Mouse (Mus musculus): Measurements from ENCODE around the gene Grip1.

Grip1 gene

DNA sequence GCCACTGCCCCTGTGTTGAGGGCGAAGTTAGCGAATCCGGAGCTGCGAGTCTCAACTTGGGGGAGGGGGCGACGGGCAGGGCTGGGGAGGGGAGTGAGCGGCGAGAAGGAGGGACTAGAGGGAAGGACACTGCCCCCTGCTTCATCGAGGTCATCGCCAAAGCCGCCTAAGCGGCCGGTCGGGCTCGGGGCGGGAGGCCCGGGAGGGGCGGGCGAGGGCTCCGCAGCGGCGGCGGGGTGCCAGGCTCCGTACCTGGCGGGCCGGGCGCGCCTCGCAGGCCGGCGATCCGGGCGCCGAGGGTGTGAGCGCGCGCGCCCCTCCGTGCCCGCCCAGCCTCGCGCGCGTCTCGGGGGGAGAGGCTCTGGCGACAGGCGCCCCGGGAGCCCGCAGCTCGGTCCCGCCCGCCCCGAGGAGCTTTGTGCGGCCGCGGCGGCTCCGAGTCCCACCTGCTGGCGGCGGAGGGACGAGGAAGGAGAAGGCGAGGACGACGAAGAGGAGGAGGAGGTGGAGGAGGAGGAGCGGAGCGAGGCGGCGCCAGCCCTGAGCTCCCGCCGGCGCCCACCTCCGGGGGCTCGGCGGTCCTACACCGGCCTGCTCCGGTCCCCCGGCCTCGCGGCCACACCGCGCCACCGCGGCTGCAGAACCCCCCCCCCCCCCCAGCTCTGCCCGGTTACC lies at the start of gene Grip1:
Grip1 (plus strand) TSS at position 400 of the 675 bp plus-strand sequence.
- DNase-seq (ENCODE audit: low spot score in 2 of 2), result no peak

DNA sequence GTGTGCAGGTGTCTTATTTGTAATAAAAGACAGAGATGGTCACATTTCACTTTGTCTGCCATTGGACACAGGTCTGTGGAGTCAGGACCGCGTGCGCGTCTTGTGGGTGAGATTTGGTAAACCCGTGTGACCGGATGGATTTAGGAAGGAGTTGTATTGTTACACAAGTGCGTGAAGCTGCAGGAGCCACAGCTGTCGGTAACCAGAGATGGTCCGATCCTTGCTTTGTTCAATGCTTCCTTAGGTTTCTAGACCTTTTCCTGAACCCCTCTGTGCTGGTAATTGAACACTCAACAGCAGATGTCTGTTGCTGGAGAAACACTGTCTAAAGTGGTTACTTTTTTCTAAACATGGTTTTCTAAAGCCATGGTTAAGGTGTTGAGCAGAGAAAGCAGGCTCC lies 48.5 kb upstream of the Grip1 start:
- DNase-seq (ENCODE audit: low spot score in 2 of 2), result no peak

DNA sequence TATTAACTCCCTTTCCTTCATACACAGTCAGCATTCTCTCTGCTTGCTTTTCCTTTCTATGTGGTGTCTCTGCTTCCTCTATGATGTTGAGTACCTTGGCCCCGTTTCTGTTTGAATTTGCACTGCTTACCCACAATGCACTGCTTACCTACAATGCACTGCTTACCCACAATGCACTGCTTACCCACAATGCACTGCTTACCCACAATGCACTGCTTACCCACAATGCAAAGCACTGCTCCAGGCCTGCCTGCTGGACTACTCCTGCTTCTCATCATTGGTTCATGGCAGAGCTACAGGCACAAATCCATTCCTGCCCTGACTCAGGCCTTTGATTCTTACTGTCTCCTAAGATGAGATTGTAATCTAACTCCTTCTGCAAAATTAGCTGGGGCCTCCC lies 48.0 kb upstream of the Grip1 start:
- no peak for DNase-seq (ENCODE audit: low spot score in 2 of 2)

DNA sequence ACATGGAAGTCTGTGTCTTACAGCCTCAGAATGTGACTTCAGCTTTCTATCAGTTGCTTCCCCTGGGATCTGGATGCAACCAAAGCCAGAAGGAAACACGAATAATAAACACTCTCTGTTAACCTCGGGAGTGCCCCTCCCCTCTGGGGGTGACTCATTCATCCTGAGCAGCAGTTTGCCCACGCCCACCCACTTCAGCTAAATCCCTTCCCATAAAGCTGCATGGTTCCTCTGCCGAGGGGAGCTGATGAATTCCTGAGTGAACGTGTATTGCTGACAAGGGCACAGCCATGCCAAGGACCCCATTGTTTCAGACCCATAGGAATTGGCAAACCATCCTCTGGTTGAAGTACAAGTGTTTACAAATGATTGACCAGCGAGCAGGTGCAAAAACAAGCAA lies 45.3 kb upstream of the Grip1 start:
- DNase-seq (ENCODE audit: low spot score in 2 of 2), result peak; percentile 9 to 14

DNA sequence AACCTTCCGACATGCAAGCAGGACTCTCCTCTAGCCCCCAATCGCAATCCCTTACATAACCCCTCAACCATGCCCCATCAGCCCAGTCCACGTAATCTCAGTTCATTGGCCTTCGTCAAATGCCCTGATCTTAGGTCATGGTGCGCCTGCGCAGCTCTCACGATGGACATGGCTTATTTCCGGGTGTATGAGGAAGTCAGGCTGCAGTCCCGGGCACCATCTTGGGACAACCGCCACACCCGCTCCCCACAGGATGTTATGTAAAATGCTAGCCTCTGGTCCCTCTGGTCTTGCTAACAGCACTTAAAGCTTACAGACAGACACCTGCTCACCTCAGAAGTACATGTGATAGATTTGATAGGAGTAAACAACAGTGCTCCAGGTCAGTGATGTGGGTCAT lies 40.4 kb upstream of the Grip1 start:
- no peak for DNase-seq (ENCODE audit: low spot score in 2 of 2)

DNA sequence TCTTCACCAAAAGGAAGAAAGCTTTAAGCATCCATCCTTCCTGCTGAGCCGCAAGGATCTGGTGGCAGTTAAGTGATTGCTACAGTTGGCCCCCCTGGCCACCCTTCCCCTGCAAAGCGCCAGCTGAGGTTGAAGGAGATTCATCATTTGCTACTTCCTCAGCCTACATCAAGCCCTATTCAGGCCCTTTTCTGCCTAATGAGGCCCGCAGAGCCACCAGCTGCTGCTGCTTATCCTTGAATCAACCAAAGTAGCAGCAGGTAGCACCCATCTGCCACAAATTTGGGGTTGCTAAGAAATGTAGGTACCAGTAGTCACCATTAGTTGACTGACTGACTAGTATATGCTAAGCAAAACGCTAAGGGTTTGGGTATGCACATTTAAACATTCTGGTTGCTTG lies 38.5 kb upstream of the Grip1 start:
- DNase-seq (ENCODE audit: low spot score in 2 of 2), result no peak

DNA sequence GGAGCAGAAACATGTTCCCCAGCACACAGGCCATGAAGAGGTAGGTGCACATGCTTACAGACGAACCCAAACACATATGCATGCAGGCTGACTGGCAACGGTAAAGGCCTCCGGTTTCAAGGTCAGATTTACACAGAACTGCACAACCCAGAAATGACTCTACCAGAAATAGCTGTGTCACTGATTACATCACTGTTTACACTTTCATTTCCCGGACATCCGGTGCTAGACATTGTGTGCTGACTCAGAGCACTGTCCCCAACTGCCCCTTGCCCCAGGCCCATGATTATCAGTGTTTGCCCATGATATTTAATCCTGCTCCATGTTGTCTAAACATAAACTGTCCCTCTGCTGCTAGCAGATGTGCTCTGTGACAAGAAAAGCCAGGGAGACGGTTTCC lies 32.2 kb upstream of the Grip1 start:
- DNase-seq (ENCODE audit: low spot score in 2 of 2), result no peak

DNA sequence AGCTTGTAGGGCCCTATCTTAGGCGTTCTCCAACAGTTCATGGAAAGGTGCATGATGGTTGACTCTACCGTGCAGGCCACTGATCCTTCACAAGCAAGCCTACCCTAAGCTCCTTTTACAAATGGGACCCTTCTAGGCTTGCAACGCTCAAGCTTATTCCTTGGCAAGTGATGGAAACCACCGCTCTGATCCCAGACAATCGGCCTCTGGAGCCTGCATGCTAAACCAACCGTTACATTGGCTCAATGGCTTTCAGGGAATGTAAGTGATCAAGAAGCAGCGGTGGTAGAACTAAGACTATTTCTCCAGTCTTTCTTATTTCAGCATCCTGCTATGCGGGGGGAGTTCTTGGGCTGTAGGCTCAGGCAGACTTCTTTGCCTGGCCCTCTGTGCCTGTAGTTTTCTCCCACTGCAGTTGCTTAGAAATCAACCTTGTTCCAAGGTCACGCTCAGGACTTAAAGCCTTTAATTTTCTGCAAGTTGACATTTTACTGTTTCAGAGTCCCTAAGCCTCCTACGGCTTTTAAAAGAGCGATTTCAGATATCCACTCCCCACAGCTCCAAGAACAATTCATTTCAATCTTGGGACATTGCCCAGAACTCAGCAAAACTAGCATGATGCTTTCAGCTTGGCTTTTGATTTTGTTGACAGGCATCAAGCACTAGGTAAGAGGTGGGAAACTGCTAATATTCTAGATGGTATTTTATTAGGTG lies 29.7 kb upstream of the Grip1 start:
- no peak for DNase-seq (ENCODE audit: low spot score in 2 of 2)

DNA sequence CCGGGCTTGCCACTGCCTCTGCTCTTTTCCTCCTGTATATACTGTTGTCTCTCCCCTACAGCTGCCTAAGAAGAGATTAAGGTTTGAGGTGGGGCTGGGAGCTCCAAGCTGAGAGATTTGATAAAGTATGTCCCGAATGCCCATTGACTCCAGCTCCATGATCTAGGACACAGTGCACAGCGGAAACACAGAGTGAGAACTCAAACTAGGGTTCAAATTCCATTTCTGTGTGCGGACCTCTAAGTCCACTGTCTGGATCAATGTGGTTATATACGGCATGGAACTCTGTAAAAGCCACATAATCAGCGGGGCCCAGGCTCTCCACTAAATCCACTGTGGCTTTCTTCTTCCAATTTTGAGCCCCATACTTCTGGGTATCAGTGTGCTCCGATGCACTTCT lies 26.0 kb upstream of the Grip1 start:
- no peak for DNase-seq (ENCODE audit: low spot score in 2 of 2)

DNA sequence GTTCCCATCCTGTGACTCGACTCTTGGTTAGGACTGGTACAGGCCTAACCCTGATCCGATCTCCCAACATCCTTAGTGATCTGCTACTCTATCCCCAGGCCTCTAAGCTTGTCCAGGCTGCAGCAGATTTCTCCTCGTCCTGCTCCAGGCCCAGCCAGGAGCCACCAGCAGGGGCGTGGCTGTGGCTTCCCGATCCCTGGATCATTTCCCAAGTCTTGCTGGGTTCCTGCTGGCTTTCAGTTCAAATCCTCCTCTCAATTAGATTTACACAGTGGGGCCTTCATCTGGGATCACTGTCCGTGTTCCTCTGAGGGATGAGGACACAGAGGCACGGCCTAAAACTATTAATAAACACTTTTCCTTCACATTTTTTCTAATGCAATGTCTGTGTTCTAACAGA lies 25.5 kb upstream of the Grip1 start:
- DNase-seq (ENCODE audit: low spot score in 2 of 2), result no peak

DNA sequence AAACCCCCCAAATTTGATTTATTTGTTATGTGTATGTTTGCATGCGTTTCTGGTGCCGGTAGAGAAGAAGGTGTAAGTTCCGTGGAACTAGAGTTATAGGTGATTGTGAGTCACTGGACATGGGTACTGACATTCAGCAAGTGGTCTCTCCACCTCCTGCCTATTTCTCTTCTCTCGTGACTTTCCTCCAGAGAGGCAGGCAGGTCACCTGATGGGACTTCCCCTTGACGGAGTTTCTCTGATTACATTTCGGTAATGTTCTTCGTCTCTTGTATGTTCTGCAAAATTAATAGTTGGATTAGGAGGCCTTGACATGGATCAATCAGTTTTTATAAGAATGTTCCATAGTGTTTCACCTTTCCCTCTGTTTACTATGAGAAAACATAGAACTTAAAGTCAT lies 23.4 kb upstream of the Grip1 start:
- DNase-seq (ENCODE audit: low spot score in 2 of 2), result no peak

DNA sequence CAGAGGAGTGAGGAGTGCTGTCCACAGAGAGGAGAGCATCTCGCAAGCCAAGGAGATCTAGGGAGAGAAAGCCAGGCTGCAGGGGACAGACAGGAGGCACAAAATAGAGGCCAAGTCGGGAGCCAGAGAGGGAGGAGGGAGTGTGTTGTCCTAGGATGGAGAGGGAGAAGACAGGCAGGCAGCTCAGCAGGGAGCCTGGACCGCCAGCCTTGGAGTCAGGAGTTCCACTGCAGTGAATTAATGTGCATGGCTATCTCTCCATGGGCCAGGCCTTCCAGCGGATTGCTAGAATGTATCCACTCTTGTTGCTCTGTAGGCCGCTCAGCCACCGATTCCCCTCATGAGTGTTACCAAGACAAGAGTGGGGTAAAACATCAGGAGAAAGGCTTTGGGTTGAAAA lies 21.8 kb upstream of the Grip1 start:
- DNase-seq (ENCODE audit: low spot score in 2 of 2), result no peak

DNA sequence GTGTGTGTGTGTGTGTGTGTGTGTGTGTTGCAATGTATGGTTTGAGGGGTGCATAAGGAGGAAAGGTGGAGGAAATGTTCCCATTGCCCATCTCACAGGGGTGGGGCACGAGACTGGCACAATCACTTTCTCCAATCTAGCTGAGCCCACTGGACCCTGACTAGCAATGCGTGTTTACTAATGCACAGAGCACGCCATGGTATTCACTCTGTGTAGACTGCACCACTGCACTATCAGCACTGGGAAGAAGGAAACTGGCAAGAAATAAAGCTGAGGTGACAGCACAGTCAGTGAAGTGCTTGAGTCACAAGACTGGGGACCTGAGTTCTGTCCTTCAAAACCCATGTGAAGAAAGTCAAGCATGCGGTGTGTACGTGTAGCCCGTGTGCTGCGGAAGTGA lies 17.8 kb upstream of the Grip1 start:
- no peak for DNase-seq (ENCODE audit: low spot score in 2 of 2)

DNA sequence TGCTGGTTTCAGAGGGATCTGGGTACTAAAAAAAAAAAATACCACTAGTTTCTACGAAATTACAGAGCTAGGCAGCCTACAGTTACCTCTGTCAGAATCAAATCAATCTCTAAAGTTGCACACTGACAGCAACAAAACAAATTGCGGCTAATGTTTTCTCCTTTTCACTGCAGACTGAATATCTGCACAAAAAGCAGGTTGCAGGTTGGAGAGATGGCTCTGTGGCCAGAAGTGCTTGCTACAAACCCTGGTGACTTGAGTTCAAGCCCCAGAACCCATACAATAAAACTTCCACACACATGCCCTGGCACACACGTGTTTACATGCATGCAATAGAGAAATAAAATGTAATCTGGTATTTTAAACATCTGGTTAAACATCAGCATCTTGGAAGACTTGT lies 16.3 kb upstream of the Grip1 start:
- DNase-seq (ENCODE audit: low spot score in 2 of 2), result no peak

DNA sequence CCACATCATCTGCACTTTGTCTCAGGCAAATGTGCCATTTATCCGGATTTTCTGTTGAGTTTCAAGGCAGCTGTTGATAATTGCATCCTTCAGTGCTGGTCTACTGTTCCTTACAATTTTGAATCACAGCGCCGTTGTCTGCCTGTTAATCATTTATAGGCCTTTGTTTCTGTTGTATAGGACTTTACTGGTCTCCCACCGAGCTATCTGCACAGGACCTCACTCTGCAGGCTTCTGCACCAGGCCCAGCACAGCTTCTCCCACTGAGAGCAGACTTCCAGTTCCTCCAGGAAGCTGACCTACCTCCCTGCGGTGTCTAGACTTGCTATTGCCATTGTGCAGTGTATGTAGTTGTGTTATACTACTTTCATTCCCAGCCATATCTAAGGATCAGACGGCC lies 11.9 kb upstream of the Grip1 start:
- no peak for DNase-seq (ENCODE audit: low spot score in 2 of 2)

DNA sequence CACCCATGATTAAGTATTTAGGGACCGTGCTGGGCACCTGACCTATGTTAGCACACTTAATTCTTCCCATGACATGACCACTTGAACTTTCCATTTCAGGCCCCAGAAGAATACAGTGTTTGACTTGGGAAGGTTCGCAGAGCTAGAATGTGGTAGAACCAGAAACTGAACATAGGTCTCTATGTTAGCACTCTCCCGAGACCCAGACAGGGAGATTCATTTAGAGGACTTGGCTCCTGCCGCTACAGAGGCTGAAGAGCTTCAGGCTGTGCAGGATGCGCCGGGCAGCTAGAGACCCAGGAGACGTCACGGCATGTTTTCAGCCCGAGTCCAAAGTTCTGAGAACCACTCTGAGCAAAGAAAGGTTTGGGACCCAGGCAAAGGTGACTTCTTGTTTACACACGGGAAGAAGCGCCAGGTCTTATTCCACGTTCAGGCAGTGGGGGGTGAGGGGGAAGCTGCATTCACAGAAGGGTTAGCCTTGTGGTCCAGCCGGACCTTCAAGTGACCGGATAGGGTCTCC lies 6.2 kb upstream of the Grip1 start:
- no peak for DNase-seq (ENCODE audit: low spot score in 2 of 2)

DNA sequence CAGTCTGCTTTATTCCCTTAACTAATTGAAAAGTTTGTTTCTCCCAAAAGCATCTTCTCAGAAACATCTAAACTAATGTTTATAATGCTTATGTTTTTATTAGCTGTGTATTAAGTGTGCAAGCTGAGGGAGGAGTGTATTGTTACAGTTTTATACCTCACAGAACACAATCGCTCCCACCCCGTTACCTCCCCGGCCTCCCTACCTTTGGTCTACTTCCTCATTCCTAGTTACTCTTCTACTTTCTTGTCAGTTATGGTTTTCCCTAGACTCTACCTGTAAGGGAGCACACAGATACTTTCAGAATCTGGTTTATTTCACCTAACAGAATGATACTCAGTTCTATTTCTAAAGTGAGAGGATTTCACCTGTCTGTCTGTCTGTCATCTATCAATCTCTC lies 5.7 kb upstream of the Grip1 start:
- DNase-seq (ENCODE audit: low spot score in 2 of 2), result no peak

DNA sequence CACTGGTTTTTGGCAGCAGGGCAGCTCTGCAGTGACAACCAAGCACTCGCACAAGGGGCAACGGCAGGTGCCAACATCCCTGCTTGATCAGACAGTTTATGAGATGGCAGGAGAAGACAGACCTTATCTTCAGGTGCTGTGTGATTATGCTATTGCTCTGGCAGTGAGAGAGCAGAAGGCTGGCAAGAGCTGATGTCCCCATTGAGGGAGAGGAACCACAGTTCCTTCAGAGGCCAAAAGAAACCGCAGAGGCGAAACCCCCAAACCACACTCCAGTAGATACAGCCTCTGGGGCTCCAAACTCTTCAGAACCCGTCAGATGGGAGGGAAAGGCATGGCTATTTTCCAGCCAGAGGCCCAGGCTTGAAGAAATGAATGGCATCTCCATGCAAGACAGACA lies 932 bp upstream of the Grip1 start:
- DNase-seq (ENCODE audit: low spot score in 2 of 2), result no peak

DNA sequence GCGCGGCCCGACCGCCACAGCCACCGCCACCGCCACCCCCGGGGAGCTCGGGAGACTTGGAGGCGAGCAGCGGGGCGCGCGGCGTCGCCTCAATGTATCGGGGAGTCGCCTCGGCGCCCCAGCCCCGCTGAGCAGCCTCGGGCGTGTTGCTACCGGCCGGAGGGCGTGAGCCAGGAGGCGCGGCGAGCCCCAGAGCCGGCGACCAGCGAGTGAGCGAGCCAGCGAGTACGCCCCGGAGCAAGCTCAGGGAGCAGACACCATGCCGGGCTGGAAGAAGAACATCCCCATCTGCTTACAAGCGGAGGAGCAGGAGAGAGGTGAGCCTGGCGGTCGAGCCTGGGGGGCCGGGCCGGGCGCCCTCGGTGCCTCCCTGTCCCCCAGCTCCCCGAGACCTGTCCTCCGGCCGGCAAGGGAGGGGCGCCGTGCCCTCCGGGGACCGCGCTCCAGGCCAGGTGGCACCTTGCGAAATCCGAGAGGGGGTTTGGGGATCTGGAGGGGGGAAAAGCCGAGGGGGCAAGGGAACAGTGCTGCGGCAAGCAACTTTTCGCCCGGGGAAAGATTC lies 557 bp downstream of the Grip1 start:
- peak in 1 of 2 experiments; percentile 22 for DNase-seq (ENCODE audit: low spot score in 2 of 2)

DNA sequence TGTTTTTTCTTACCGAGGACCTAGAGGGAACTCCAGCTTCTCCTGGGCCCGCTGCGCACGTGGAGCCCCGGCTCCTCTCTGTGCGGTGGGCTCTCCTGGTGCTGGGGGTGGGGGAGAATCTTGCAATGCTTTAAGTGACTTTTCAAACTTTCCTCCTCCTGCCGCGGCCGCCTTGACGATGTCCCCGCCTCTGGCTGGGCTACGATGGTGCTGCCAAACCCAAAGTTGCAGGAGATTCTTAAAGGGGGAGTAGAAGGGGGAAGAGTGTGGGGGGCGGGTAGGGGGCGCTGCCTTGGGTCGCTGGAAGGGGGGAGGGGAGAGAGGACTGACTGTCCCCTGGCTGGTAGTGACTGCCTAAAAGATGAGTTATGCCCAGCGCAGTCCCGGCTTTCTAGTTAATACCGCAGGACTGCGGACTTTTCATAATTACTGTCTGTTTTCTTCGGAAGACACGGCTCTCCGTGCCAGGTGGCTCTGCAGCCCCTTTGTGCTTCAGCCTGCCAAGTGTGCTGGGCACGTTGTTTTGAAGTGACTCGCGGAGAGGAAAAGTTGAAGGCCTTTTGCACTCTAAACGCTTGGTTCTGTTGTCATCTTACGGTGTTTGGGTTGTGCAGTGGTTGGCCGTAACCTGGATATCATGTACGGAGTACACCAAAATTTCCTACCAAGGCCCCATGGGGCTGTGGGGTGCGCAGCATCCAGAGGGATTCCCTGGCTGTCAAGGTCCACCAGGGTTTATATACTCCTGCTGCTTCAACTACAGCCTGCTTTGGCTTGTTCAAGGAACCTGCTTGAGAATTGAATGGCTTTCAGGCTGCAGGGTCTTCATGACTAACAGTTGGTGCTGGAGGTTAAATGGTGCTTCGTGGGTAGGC lies 1.3 kb downstream of the Grip1 start:
- no peak for DNase-seq (ENCODE audit: low spot score in 2 of 2)

DNA sequence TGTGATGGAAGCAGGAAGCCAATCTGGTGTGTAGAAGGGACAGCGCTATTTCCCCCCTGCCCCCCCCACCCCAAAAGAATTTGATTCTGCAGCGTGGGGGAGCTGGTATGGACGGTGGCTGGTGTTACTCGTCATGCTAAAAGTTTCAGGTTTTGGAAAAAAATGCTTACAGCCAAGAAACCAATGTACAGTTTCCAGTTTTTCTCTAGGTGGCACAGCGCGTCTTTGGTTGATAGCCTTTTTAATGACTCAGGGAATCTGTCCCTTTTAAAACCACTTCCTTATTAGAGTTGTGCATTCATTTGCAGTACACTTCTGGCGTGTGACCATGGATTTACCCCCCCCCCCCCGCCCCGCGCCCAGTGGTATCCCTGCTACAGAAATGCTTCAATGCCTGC lies 1.9 kb downstream of the Grip1 start:
- no peak for DNase-seq (ENCODE audit: low spot score in 2 of 2)

DNA sequence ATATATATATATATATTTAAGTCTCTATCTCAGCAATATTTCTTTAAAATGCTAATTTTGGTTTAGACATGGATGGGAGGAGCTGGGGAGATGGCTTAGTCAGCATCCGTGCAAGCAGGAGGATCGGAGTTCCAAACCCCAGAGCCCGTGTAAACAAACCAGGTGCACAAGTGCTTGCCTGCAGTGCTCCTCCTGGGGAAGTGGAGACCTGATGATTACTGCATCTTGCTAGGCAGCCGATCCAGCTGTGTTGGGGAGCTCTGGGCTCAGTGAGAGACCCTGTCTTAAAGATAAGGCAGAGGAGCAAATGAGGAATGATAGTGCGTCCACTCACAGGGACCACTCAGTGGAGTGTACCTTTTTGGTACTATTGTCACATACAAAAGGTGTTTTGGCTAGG lies 3.5 kb downstream of the Grip1 start:
- DNase-seq (ENCODE audit: low spot score in 2 of 2), result no peak
